Mouse (Mus musculus): ENCODE measurements around the gene Ddah1.

- TF ChIP-seq CHD2 (IDR thresholded peaks at IDR 0.05; ENCODE audit: low read depth, low read length) (no peak), ZC3H11A (IDR thresholded peaks at IDR 0.05; ENCODE audit: borderline replicate concordance, low read depth, low read length) (no peak), HCFC1 (IDR thresholded peaks at IDR 0.05; ENCODE audit: borderline replicate concordance, insufficient read depth, low read length) (no peak), MAFK (IDR thresholded peaks at IDR 0.05; ENCODE audit: insufficient read depth, low read depth, low read length) (no peak), ZNF384 (IDR thresholded peaks at IDR 0.05; ENCODE audit: low read depth, low read length) (no peak)
These were observed 58.8 kb downstream of the Ddah1 start for GRCm38 (mm10) chr3:145817276-145817675.

Data from ES-E14 (cell line).